Mouse (Mus musculus) ES-E14 (cell line): ENCODE data around the gene Hnrnpul2. TPM values are rescaled to one million over a fixed set of nuclear protein-coding genes. Genes with fewer than 3 reads are reported as not detected.

Experiments
- DNase-seq: peaks from one replicate; pipeline ENCODE4 v3.0.0-alpha.2; 2013; ENCODE audit warnings: low read depth, low spot score
- H3K27ac ChIP-seq: 2 replicates; pipeline ENCODE4 v1.5.1; 2012; ENCODE audit warnings: low read depth, mild to moderate bottlenecking, low read length, moderate library complexity, mixed read lengths; ENCODE audit not compliant: poor library complexity, insufficient read depth, severe bottlenecking
- H3K36me3 ChIP-seq: 2 replicates; pipeline ENCODE4 v1.6.1; 2012; ENCODE audit warnings: mild to moderate bottlenecking, low read length, moderate library complexity, mixed read lengths; ENCODE audit not compliant: control insufficient read depth, poor library complexity, insufficient read depth, severe bottlenecking
- H3K4me1 ChIP-seq, 2 experiments: fragments of 150-350 bp in 1 of 2; sonication (generic) in 1 of 2; 2 replicates each; pipeline ENCODE4 v1.6.1; 2012; ENCODE audit warnings: low read length in 2 of 2, mild to moderate bottlenecking in 1 of 2, mixed read lengths in 1 of 2; ENCODE audit not compliant: control insufficient read depth in 2 of 2, insufficient read depth in 2 of 2, poor library complexity in 1 of 2
- H3K4me3 ChIP-seq, 2 experiments: fragments of 150-350 bp in 1 of 2; sonication (generic) in 1 of 2; 2 replicates each; pipeline ENCODE4 v1.5.1; 2012; ENCODE audit warnings: low read length in 2 of 2, low read depth in 1 of 2, mild to moderate bottlenecking in 1 of 2, mixed read lengths in 1 of 2; ENCODE audit not compliant: insufficient read depth in 1 of 2, poor library complexity in 1 of 2, severe bottlenecking in 1 of 2
- H3K9ac ChIP-seq: 2 replicates; pipeline ENCODE4 v1.6.1; 2012; ENCODE audit warnings: low read depth, mild to moderate bottlenecking, low read length, mixed read lengths; ENCODE audit not compliant: poor library complexity, insufficient read depth, severe bottlenecking
- H3K9me3 ChIP-seq: fragments of 150-350 bp; sonication (generic); 2 replicates; pipeline ENCODE4 v1.6.1; 2012; ENCODE audit warnings: low read depth, mild to moderate bottlenecking, low read length; ENCODE audit not compliant: control insufficient read depth, insufficient read depth
- CHD2 ChIP-seq: IDR thresholded peaks from 2 replicates; pipeline ENCODE4 v1.6.1; 2014; ENCODE audit warnings: mild to moderate bottlenecking, low read depth, low read length, inconsistent platforms
- HCFC1 ChIP-seq: IDR thresholded peaks from 2 replicates; pipeline ENCODE4 v1.6.1; 2012; ENCODE audit warnings: low read length, inconsistent platforms, borderline replicate concordance; ENCODE audit not compliant: insufficient read depth
- MAFK ChIP-seq: IDR thresholded peaks from 2 replicates; pipeline ENCODE4 v1.6.1; 2014; ENCODE audit warnings: mild to moderate bottlenecking, low read depth, low read length, inconsistent platforms; ENCODE audit not compliant: insufficient read depth
- ZC3H11A ChIP-seq: IDR thresholded peaks from 2 replicates; pipeline ENCODE4 v1.6.1; 2012; ENCODE audit warnings: low read depth, mild to moderate bottlenecking, inconsistent platforms, low read length, borderline replicate concordance
- ZNF384 ChIP-seq: IDR thresholded peaks from 2 replicates; pipeline ENCODE4 v1.6.1; 2012; ENCODE audit warnings: low read depth, low read length, inconsistent platforms
- in situ Hi-C, 2 experiments: fragments of 600-800 bp; cut with MboI; formaldehyde crosslinking; loops; one replicate each; pipeline ENCODE4 v1.15.1; 2025; ENCODE audit warnings: low sequenced_read_pairs in 2 of 2, inconsistent platforms in 1 of 2; ENCODE audit not compliant: unreplicated experiment in 2 of 2
- total RNA-seq: library from RNA; depleted of rRNA; stranded (reverse); fragments of 300-350 nt; gene quantifications from 2 replicates; pipeline ENCODE4 v1.2.3, GENCODE M21; 2012

Hnrnpul2 gene
- total RNA-seq, 1 experiment: 48.5 TPM

DNA sequence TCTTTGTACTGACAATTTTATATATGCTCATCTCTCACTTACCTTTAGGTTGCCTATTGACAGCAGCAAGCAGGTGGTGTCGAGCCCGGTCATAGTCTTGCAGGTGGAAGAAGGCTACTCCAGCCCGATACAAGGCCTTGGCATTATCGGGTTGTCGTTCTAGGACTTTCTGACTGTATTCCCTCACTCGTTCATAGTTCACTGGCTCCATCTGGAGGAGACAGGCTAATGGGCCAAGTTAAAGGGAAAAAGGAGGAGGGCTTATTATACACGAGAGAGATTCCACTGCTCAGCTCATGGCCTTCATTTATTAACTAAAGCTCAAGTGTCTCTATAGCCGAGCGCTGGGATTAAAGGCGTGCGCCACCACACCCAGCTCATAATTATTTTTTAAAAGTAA lies 4.0 kb upstream of the Hnrnpul2 start:
- peaks cover 0 to 3% of the 10 kb centered on the region in 2 experiments; a peak in 1 of 4 replicates for H3K4me1 ChIP-seq
- no peak overlapping the region for H3K27ac ChIP-seq
- no peak for TF ChIP-seq HCFC1
- TF ChIP-seq ZNF384: no peak
- no peak for TF ChIP-seq ZC3H11A
- H3K36me3 ChIP-seq: peaks cover 18% of the 10 kb centered on the region
- DNase-seq: no peak
- H3K4me3 ChIP-seq: no peak overlapping the region
- no peaks in the 10 kb centered on the region for H3K9me3 ChIP-seq
- H3K9ac ChIP-seq: no peak overlapping the region
- in situ Hi-C loops: no loop called here

DNA sequence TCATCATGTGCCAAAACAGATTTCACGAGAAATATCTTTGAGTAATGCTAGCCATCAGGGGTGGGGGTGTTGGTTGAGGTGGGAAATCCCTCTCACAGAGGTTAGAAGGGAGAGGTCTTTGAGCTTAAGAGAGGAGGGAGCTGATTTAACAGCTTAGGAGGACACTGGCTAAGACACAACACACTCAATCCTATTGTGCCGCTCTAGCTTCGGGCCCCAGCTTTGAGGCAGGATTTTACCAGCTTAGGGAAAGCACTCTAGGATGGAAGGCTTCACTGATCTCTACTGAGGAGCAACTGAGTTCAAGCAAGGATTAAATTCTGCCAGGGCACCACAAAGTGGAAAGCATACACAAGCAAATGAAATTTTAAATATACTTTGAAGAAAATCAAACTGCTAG lies 2.8 kb upstream of the Hnrnpul2 start:
- DNase-seq: no peak
- no peaks in the 10 kb centered on the region for H3K9me3 ChIP-seq
- H3K36me3 ChIP-seq: peaks cover 16% of the 10 kb centered on the region
- peaks cover 0 to 9% of the 10 kb centered on the region in 2 experiments; a peak in 1 of 4 replicates for H3K4me1 ChIP-seq
- TF ChIP-seq MAFK: no peak
- no peak for TF ChIP-seq ZC3H11A
- in situ Hi-C loops: no loop called here
- no peak overlapping the region for H3K27ac ChIP-seq
- H3K9ac ChIP-seq: no peak overlapping the region; the same call in none of the 2 replicates
- no peak overlapping the region for H3K4me3 ChIP-seq

DNA sequence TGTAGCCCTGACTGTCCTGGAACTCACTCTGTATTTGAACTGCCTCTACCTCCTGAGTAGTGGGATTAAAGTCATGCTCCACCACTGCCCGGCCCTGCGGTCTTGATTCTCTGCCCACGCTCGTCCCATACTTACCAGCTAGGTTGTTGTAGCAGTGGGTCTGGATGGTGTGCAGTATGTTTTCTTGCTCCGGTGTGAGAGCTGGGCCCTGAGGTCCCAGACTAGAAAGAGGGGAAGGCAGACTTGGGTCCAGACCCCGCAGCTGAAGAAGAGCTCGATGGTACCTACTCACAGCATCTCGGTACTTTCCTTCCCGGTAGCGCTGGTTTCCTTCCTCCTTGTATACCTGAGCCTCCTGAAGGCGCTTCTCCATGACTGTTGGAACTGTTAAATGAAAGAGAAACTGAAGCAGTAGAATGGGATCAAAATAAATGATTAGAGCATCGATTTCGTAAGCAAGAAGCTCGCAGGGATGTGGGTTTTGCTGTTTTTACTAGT lies 1.5 kb upstream of the Hnrnpul2 start:
- in situ Hi-C loops: no loop called here
- no peak for DNase-seq
- Histone ChIP-seq H3K36me3 (peaks cover 23% of the 10 kb centered on the region), H3K4me3 (peak overlapping the region; percentile 70 to 76), H3K9me3 (no peaks in the 10 kb centered on the region), H3K4me1 (peaks cover 0 to 9% of the 10 kb centered on the region in 2 experiments; a peak in 1 of 4 replicates), H3K27ac (peak overlapping the region; percentile 80; the same call in 1 of the 2 replicates), H3K9ac (peak overlapping the region; percentile 95)
- TF ChIP-seq ZC3H11A: no peak
- TF ChIP-seq ZNF384: no peak
- no peak for TF ChIP-seq HCFC1
- TF ChIP-seq CHD2: no peak
- TF ChIP-seq MAFK: no peak

DNA sequence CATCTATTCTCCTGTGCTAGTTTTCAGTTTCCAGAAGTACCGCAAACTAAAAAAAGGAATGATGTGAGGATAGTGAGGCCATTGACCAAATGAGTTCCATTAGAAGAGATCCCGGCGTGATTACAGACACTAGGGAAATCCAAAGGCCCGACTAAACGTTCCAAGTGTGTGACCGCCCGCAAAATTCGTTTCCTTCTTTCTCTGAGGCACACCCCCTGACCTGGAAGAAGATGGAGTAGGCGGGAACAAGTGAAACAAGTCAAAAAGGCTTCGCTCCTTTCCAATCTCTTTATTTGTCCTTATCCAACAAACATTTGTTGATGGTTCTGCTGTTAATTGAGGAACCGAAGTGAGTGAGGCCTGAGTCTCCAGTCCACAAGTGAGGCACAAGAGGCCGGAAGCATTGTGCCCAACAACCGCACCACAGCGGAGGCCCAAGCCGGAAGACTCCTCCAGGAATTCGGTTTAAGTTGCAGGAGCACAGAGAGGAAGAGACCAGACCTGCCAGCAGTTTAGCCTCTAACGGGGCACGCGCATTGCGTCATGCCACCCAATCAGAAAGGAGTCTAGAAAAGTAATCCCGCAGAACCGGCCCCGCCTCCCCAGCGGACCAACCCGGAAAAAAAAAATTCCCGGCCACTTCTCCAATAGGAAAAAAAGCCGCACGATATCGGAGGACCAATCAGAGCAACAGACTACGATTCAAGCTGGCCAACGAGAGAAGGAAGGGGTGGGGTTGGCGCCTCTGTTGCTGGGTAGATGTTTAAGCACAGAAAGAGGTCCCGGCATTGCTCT lies 812 bp upstream of the Hnrnpul2 start, which contains the start of gene Ttc9c:
Ttc9c (minus strand) TSS at position 533 of the 795 bp plus-strand sequence.
- Histone ChIP-seq H3K9ac (peak within 1 kb of the TSS; percentile 95), H3K4me1 (peaks cover 0 to 9% of the 10 kb centered on the region in 2 experiments; a peak in 1 of 4 replicates), H3K27ac (peak within 1 kb of the TSS; percentile 97), H3K9me3 (no peaks in the 10 kb centered on the region), H3K4me3 (peak within 1 kb of the TSS; percentile 76 to 89), H3K36me3 (peaks cover 22% of the 10 kb centered on the region)
- in situ Hi-C loops: no loop called here
- TF ChIP-seq ZC3H11A (no peak), ZNF384 (peak; percentile 94), HCFC1 (peak; percentile 53; the same call in 1 of the 2 replicates), CHD2 (peak; percentile 87), MAFK (no peak)
- DNase-seq: peak; percentile 99
